Mouse (Mus musculus) mouse embryonic stem cell (cell line): ENCODE measurements around the gene Tsfm.
"Not testable (repeated sequence)": the region's sequence is repeated elsewhere in the genome, so short reads cannot be mapped to it uniquely, and the experiment has no call there.

ENCODE experiments used
- in situ Hi-C, 2 experiments: fragments of 300-500 bp; cut with MboI; formaldehyde crosslinking; loops; 1 replicate in 1 of 2; 3 replicates in 1 of 2; pipeline ENCODE4 v1.14.3; 2019 to 2020; ENCODE audit warnings: low sequenced_read_pairs in 2 of 2, low pct_unique_long_range_greater_than_20kb in 1 of 2, mixed read lengths in 1 of 2; ENCODE audit not compliant: unreplicated experiment in 1 of 2

The Tsfm gene

DNA sequence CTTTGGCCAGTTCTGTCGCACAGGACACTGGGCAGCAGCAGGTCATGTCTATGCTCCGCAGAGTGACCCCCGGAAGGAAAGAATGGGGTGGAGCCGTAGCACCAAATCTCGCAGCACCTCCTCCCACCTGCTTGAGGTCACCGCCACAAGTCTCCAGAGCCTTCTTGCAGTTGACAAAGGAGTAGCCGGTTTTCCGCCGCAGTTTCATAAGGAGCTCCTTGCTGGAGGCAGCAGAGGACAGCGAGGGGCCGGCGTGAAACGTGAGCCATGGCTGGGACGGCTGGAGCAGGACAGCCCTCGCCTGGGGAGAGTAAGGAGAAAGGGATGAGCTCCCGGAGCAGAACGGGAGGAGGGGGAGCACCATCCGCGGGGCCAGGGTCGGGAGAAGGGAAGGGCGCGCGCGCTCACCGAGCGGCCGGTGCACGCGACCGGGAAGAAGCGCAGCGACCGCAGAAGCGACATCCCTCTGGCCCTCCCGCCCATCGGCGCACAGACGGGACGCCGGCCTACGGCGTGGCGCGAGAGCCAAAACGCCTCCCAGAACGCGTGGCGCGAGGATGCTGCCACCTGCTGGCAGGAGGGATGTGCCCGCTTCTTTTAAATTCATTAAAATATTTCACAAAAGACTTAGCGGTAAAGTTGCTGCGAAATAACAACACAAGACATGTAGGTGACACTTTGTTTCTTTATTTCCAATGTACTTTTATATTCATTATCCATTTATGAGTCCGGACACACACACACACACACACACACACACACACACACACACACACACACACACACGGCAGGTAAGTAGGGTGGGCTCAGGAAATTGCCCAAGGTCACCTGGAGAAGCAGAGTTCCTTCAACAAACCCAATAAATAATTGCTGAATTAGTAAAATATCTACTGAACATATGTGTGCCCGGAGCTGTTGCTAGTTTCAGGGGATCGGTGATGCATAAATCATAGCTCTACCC, at the start of gene Tsfm:
TSS of gene Tsfm (minus strand) at position 505 of the 961 bp plus-strand sequence.
- in situ Hi-C loops: no loop called here

- in situ Hi-C loops: no loop called here
Observed at GRCm38 (mm10) chr10:127079665-127080391, 49.2 kb upstream of the Tsfm start.

GRCm38 (mm10) chr10:127078677-127079575, 48.3 kb upstream of the Tsfm start:
- in situ Hi-C loops: no loop called here

GRCm38 (mm10) chr10:127078001-127078676, 47.5 kb upstream of the Tsfm start:
- in situ Hi-C loops: no loop called here

GRCm38 (mm10) chr10:127077515-127077914, 46.9 kb upstream of the Tsfm start:
- in situ Hi-C loops: no loop called here

GRCm38 (mm10) chr10:127076082-127076481, 45.4 kb upstream of the Tsfm start:
- in situ Hi-C loops: no loop called here

DNA sequence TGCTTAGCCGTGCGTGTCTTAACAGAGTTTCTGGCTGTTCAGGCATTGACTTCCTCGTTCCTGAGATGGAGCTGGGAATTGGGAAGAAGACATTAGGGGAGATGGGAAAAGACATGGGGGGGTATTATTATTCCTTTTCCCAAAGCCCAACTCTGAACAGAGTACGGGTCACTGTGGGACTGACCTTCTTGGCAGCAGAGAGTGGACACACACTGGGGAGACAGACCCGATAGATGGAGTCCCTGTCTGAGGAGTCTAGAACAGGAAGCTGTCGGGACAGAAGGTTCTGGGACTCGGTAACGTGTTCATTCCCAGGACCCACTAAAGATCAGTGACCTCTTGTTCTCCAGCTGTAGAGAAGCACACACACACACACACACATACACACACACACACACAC, 45.0 kb upstream of the Tsfm start:
- in situ Hi-C loops: no loop called here

- in situ Hi-C loops: no loop called here
Observed at GRCm38 (mm10) chr10:127075080-127075479, 44.4 kb upstream of the Tsfm start, which contains the start of gene Agap2. TSS of gene Agap2 (plus strand) at chr10:127075284.

DNA sequence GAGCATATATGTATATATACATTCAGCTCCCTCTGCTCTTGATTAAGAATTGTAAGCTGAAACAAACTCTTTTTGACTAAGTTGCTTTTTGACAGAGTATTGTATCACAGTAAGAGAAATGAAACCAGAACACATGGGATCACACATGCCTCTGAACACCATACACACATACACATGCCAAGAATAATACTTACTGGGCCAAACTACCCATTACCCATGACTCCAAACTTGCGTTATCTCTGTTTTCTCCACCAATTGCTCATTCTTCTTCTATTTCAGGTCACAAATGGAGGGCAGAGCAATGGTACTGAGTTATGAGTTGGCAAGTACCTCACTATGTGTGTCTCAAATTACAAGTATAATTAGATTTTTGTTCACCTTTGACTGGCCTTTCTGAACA, 43.3 kb upstream of the Tsfm start:
- in situ Hi-C loops: no loop called here

- in situ Hi-C loops: not testable (repeated sequence)
Observed at GRCm38 (mm10) chr10:127072969-127073368, 42.3 kb upstream of the Tsfm start.

GRCm38 (mm10) chr10:127072270-127072669, 41.6 kb upstream of the Tsfm start:
- in situ Hi-C loops: not testable (repeated sequence)

DNA sequence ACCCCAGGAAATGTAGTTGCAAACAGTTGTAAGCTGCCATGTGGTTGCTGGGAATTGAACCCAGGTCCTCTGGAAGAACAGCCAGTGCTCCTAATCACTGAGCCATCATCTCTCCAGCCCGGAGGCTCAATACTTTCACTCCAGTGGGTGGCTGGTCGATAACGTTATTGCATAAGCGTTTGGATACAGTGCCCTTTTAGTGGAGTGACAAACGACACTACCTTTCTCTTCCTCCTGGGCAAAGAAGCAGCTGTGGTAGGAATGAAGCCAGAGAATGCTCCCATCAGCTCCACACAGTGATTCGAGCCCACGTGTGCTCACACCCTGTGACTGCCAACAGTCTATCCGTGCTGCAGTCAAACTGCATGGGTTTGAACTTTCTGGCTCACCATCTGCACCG, 40.6 kb upstream of the Tsfm start:
- in situ Hi-C loops: no loop called here

DNA sequence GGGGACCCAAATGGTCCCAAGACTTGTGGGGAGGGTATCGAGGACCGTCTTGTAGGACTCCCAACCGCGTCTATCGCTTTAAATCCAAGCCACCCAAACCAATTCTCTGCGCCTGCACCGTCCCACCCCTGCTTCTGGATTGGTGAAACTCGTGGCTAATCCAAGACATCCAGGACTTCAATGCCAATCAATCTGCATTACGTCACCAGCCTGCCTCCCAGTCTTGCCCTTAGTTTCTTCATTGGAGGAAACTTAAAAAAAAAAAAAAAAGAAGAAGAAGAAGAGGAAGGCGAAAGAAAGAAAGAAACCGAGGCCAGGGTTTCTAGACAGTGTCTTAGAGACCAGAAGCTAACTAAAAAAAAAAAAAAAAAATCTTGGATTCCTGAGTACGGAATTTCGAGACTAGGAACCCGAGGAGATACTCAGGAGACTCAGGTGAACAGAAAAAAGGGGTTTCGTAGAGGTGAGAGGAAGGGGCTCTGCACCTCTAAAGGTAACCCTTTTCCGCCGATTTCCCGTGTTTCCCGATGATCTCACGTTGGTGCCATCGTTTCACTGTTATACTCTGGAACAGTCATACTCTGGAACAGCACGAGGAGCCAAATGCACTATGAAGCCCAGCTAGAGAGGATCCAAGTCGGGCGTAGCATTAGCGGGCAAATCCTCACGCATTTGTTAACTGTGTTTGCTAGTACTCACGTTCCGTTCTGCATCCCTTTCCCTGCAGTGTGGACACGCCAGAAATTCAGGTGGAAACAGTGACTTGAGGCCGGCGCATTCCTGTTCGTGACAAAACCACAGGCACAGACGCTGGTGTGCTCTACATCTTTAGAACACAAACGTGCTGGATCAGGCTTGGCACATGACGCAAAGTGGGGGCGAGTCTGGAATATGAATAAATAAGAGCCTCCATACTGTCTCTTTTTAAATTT, 39.8 kb upstream of the Tsfm start, which contains the start of gene Tspan31:
TSS of gene Tspan31 (minus strand) at position 75 of the 932 bp plus-strand sequence.
- in situ Hi-C loops: no loop called here

DNA sequence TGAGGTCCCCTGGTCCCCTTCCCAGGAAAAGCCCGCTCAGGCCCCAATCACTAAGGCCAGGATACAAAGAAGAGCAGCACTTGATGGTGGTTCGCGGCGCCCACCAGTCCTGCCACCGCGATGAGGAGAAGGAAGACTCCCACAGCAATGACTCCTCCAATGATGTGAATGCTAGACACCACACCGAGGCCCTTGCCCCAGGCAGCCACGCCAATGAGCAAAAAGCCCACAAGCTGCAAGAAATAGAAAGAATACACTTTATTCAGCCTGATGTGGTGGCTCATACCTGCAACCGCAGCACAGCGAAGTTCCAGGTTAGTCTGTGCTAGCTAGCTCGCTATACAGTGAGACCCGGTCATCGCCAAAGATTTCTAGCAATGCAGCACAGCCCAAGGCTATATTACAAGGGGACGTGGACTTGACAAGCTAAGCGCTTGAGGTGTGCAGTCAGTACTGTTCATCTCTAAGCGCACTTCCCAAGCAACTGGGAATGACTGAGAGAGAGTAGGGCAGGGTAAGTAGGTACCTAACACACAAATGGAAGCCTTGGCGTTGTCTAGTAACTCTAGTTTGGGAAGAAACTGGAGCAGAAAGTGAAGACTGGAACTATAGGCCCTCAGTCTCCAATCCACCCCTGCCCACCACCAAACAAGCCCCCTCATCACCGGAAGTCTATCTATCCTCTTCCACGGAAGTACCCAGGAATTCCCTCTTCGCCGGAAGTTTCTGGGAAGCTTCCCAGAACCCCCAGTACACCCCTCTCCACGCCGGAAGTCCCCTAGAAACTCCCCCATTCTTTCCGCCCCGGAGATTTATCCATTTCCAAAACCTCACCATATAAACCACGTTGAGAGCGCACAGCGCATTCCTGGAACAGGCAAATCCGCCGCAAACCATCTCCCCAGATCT, 38.9 kb upstream of the Tsfm start:
- in situ Hi-C loops: no loop called here

GRCm38 (mm10) chr10:127068360-127069038, 37.9 kb upstream of the Tsfm start:
- in situ Hi-C loops: no loop called here
